Mouse (Mus musculus) megakaryocyte-erythroid progenitor cell, adult 5-6 weeks (primary cell): ENCODE measurements around the gene Nrip3. TPM values are rescaled to one million over a fixed set of nuclear protein-coding genes. Genes with fewer than 3 reads are reported as not detected.
A peak's percentile ranks its signal among the peaks of the same experiment; 100 is the strongest.

Experiments
- ATAC-seq: replicated peaks from 2 replicates; pipeline ENCODE4 v1.8.0; 2016; ENCODE audit warnings: mild to moderate bottlenecking, inconsistent platforms; ENCODE audit not compliant: severe bottlenecking, poor library complexity, low FRiP score, low TSS enrichment
- total RNA-seq, 2 experiments: library from RNA; stranded (forward) in 1 of 2; stranded (reverse) in 1 of 2; fragments of 200-1000, 215-1000 nt in 1 of 2; fragments of >200 nt in 1 of 2; fragmentation: Nextera tagmentation in 1 of 2; gene quantifications; 2 replicates each; pipeline ENCODE4 v1.2.3; 2014 to 2017

Nrip3 gene
- total RNA-seq, 2 experiments from 2014 or later = not detected

DNA sequence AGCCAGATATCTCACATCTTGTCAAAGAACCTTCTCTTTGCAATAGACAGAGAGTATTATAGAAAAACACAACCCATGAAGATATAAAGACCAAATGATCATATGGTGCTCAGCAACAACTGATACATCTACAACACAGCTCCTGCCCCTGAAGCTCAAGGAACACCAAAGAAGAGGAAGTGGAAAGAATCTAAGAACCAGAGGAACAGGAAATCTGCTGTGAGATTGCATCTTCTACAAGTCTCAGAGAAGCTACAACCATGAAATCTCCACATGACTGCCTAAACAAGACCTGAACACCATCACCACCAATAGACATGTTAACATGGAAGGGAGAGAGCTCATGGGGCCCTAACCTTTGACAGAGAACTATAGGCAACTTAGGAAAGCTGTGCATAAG lies 9.6 kb downstream of the Nrip3 start:
- no peak for ATAC-seq

DNA sequence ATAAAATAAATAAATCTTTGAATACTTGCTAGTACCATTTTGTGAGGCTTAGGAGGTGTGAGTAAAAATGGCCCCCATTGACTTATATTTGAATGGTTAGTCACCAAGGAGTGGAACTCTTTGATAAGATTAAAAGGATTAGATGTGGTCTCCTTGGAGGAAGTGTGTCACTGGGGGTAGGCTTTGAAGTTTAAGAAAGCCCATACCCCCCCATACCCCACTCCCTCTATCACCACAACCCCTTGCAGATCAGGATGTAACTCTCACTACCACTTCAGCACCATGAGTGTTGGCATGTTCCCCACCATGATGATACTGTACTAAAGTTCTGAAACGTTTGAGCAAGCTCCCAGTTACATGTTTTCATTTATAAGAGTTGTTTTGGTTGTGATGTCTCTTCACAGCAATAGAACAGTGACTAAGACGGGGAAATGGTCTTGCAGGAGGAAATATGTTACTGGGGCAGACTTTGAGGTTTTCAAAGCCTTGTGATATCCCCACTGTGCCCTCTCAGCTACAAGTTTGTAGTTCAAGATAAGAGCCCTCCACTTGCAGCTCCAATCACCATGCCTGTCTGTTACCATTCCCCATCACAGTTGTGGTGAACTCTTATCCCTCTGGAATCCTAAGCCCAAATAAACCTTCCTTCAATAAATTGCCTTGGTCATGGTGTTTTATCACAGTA lies 13.0 kb downstream of the Nrip3 start:
- ATAC-seq = peak; percentile 55

DNA sequence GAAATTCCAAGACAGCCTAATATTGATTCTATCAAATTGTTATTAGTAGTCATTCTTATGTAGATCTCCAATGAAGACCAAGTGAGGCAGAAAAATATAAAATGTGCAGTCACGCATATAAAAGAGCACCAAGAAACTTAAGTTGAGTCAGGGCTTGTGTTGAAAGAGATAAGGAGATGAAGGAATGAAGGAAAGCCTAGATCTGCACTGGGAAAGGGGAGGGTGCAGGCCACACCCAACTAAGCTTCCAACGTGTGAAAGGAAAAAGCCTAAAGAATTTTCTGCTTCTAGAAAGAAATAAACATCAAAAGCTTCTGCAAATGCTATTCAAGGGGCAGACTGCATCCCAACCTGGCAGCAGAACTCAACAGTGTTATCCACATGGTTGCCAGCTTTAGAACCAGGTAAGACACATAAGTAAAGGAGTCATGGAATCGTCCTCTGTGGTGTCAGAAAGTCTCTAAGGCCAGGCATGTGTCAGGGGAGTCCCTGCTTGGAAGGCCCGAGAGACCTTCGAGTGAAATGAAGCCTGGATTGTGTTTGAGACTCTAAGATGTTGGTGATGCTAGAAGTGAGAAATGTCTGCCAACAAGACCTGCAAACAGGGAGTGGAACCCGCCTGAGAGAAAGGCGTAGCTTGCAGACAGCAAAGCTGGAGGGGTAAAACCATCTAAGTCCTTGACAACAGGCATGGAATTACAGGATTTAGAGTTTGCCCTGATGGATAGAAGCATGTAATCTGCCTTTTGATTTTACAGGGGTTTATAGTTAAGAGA lies 14.1 kb downstream of the Nrip3 start:
- 0 out of 2 replicates have a peak, but pooled peaks have one; percentile 39 for ATAC-seq

DNA sequence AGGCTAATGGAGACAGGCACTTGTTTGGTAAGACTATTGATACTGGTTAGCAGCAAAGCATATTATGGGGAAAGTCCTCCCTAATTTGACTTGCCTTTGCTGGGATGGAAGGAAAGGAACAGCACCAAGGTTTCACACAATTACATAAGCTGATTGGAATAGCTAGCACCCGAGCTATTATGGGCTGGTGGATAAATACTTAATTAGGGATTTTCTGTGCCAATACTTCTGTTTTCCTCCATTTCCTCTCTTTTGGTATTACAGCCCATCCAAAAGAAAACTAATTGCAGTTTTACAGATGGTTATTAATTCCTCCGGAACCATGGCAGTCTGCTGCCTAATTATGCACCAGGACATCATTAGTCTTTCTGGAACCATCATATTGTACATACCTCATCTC lies 17.8 kb downstream of the Nrip3 start:
- no peak for ATAC-seq

DNA sequence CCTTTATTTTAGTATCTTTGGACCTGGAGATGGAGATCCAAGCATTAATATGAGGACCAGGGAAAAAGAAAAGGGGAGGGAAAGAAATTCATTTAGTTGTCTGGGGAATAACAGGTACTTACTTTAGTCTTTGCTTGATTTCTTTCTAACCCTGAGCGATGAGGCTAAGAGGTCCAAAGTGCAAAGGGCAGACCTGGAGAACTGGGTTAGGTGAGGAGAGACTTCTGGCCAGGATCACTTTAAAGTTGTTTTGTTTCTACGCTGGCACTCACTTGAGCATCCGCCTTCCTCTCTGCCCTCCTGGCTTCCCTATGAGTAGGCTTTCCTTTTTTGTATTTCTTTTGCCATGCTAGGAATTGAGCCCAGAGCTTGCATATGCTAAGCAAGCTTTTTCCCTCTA lies 25.5 kb downstream of the Nrip3 start:
- ATAC-seq = no peak

DNA sequence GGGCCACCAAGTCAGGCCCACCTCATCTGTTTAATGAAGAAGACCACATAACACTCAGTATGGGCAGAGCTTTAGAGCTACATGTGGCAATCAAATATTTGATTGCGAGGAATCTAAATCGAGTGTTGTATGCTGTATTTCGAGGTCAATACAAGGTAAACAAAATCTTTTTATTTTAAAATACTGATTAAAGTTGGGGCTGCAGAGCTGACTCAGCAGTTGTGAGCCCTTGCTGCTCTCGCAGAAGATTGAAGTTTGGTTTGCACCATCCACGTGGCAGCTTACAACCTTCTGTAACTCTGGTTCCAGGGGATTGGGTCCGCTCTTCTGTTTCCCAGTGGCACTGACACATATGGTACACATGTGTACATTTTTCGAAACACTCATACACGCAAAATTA lies 27.8 kb downstream of the Nrip3 start:
- no peak for ATAC-seq

DNA sequence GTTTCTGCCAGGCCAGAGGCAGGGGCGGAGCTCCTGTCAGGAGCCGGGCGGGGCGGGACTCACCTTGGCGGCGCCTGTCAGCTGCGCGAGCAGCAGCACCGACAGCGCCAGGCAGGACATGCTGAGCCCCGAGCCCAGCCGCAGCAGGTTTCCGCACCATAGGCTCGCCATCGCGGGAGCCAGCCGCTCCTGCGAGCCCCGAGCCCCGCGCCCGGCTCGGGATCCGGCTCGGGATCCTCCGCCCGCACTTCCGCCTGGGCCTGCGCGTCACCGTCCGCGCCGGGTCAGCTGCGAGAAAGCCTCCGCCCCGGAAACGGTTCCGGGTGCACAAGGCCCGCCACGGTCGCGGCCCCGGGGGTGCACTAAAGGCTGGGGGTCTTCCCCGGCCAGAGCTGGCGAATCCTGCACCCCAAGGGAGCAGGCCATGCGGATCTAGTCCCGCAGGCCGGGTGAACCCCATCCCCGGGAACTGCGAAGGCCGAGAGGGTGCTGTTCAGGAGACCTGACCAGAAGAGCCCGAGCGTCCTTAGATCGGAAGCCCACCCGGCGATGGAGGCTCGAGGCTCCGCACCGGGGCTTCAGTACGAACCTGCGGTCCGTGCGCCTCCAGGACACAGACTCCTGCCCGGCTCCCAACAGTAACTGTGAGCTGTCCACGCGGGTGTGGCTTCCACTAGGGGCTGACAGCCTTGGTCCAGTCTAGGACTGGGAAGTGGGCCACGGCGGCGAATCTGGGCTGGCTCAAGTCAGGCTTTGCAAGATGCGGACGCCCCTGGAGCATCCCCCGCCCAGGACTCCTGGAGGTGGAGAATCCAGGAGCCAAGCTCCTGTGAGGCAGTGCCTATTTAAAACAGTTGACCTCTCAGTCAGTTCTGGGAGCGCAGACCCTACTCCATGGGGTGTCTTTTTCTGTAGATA lies 29.6 kb downstream of the Nrip3 start, which contains the start of gene Tmem9b:
Gene Tmem9b (minus strand): TSS at position 868 of the 918 bp plus-strand sequence.
- peak; percentile 84 for ATAC-seq

DNA sequence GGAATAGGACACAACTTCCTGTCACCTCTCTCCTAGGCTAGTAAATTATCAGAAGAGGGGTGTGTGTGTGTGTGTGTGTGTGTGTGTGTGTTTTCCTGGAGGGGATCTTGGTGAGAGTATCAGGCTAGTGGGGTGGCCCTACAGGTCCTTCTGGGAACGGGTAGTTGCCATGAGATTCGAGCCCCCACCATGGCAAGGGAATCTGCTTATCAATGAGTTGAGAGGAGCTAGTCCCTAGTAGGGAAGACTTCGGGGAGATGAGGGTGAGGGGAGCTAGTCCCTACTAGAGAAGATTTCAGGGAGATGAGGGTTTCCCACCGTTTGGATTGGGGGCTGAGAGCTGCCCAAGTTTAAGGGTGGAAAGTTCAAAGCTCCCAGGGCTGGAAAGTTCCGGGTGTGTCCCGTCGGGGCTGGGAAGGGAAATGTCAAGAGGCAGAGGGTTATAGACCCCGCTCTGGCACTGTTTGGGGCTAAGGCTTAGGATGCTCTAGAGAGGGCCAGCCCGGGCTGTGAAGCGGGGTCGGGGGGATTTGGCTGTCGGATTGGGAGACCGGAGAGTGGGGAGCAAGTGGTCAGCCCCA lies 30.3 kb downstream of the Nrip3 start:
- ATAC-seq = peak; percentile 19

DNA sequence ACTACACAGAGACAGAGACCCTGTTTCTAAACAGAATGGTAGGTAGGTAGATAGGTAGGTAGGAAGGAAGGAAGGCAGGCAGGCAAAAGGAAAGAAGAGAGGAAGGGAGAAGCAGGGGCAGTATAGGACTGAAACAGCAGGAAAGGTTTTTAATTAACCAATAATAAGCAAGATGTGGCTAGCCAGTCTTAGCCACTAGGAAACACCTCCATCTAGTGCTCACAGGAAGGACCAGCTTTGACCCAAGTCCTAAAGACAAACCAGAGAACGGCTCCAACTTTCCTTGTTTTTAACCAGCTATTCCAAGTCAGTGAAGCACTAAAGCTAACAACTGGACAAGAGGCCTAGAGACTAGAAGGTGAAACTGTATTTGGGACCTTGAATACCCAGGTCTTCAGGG lies 34.1 kb downstream of the Nrip3 start:
- ATAC-seq = no peak

DNA sequence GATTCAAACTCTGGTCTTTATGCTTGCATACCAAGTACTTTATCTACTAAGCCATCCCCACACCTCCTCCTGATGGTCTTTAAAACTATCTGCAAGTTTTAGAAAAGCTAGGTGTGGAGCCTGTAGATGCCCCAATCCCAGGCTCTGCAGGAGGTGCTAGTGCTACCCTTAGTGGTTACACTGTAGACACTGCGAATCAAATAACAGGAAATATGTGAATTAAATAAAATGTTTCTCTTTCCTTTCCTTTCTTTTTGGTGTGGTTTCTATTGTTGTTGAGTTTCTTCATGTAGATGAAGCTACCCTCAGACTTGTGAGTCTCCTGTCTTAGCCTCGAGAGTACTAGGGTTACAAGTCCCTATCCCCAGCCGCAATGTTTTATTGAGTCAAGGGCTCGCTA lies 40.1 kb downstream of the Nrip3 start:
- no peak for ATAC-seq

DNA sequence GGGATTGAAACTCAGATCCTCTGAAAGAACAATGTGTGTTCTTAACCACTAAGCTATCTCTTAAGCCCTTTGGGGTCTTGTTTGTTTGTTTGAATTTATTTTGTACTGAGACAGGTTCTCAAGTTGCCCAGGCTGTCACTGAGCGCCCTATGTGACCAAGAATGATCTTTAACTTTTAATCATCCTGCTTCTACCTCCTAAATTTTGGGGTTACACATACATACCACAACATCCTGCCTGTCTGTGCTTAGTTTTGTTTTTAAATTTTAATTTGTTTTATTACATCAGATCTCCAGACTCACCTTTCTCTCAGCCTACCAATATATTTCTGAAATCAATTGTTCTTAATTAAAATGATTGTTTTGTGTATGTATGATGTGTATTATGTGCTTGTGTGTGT lies 40.8 kb downstream of the Nrip3 start:
- no peak for ATAC-seq

DNA sequence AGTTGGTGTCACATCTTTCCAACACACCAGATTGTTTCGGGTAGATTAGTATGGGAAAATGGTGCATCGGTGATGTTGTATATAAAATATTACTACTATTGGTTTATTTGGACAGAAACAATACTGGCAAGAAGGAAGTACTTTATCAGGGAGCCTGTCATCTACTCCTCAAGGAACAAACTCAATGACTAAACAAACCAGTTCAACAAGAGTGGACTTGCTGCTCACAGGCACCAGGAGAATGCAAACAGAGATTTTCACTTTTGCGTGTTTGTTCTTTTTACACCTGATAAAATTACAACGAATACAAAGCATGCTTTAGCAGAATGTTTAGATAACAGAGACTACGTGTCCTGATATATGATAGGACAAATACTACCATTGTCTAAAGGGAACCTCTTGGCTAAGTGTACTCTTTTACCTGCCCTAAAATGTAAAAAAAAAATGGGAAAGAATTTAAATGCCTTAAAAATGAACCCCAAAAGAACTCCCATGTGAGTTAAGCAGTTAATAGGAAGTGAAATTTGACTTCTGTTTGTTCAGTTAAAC lies 41.9 kb downstream of the Nrip3 start:
- ATAC-seq = no peak

DNA sequence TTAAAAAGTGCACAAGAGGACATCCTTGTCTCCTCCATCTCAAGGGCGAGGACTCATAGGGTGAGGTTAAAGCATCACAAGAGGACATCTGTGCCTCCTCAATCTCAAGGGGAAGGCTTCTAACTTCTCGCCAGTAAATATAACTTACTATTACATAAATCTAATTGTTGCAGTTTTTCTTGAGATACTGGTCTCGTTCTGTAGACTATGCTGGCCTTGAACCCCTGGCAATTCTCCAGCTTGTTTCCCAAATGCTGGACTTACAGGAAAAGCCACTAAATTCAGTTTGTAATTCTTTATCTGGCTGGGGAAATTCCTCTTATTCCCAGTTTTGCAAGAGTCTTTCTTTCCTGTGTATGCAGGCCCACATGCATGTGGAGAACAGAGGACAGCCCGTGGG lies 47.0 kb downstream of the Nrip3 start:
- ATAC-seq = no peak

DNA sequence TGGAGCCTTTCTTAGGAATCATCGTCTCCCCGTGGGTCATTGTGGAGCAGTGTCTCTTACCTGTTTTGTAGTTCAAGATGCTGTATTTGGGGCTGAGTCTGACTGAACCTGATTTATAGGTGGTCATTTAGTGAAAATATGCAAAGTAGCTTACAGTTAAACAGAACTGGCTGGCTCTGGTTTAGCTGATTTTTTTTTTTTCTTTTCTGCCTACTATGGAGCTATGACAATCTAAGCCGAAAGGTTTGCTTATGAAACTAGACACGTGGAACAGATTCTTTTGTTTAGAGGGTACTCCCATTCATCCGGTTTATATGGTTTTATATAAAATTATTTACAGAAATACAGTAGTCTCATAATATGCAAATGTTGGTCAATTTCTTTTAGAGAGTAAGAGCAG lies 50.2 kb downstream of the Nrip3 start, which contains the start of gene Ascl3:
Gene Ascl3 (minus strand): TSS at position 101 of the 400 bp plus-strand sequence.
- ATAC-seq = no peak

DNA sequence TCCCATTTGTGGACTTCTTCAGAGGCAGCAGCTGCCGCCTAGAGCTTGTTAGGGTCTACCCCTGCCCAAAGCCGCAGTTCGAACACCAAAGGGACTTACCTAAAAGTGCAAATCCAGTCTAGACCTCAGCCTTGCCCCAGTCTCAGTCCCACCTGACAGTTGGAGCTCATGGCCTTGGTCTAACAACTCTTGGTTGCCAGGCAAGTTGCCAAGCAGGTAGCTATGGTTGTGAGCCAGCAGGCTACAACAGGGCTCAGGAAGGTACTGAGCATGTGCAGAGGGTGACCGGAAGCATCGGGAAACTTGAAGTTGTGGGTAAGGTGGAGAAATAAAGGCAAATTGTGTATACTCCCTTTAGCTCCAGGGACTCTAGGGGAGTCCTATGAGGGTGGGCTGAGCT lies 58.1 kb downstream of the Nrip3 start, which contains the start of gene BC051019:
Gene BC051019 (minus strand): TSS at position 154 of the 400 bp plus-strand sequence.
- no peak for ATAC-seq

DNA sequence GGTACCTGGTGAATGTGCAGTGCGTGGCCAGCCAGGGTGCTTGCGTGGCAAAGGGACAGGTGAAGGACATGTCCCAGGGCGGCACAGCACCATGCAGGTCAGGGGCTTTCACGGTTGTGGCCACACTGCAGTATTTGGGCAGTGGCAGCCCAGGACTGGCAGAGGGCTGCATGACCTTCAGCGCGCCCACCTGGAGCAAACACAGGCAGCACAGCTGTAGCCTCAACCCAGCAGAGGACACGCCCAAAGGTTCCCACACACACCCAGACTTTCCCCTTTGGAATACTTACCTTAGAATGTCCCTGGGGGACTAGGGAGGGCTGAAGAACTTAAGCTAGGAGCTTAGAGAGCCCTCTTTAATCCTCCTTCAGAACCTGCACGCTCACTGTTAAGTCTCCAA lies 58.7 kb downstream of the Nrip3 start:
- ATAC-seq = no peak

DNA sequence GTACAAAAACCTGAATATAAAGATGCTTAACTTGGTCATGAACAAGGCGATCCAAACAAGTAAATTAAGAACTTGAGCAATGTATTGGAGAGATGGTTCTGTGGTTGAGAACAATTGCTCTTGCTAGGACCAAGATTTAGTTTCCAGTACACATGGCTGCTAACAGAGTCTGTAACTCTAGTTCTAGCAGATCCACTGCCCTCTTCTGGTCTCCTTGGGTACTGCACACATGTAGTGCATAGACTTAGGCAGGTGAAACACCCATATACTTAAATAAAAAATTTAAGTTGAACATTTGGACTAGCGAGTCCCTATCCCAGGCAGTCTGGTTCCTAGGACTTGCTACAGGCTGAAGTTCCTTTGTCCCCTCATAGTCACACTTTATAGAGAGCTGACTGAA lies 59.2 kb downstream of the Nrip3 start:
- no peak for ATAC-seq

DNA sequence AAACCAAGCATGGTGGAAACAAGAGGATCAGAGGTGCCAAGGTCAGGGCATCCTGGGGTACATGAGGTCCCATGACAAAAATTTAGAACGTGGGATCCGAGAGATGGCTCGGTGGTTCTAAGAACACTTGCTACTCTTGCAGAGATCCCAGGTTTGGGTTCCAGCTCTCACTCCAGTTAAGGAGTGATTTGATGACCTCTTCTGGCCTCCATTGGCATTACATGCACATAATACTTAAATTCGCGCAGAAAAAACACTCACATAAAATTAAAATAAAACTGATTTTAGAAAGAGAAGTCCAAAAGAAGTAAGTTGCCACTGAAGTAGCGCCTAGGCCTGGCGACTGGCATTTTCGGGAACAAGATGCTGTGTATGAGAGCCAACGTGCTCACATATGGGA lies 62.5 kb downstream of the Nrip3 start:
- ATAC-seq = no peak

DNA sequence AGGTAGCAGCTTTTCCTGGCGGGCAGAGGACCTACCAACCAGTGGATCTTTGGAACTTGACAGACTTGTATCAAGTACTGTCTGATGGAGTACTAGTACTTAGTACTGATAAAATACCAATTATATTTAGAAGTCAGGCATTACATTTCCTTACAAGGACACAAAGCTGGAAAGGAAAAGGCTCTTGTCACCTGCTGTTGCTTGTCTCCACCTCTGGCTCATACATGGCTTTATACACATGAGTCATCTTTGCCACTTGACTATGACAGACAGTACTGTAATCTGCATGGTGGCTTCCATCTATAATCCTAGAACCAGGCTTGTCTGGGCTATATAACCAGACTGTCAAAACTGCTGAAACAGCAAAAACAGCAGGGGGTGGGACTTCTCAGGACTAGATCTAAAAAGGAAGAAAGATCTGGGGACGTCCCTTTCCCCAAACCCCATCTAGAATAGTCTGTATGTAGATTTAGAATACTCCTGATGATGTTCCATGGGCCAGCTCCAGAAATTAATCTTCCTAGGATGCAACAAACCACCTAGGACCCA lies 68.3 kb downstream of the Nrip3 start:
- ATAC-seq = no peak
